Mouse (Mus musculus) cortical plate, adult 2 months (tissue): ENCODE data around the gene Golt1a.

ENCODE experiments used
- CTCF ChIP-seq: fragments of 200-500 bp; IDR thresholded peaks from 2 replicates; pipeline ENCODE4 v1.5.1; 2011; ENCODE audit warnings: mild to moderate bottlenecking, control low read depth, low read length; ENCODE audit not compliant: insufficient read depth; ENCODE audit errors: extremely low read depth
- POLR2A ChIP-seq: fragments of 200-500 bp; IDR thresholded peaks from 2 replicates; pipeline ENCODE4 v1.6.1; 2011; ENCODE audit warnings: mild to moderate bottlenecking, low read length, control low read depth; ENCODE audit not compliant: insufficient read depth; ENCODE audit errors: extremely low read depth

DNA sequence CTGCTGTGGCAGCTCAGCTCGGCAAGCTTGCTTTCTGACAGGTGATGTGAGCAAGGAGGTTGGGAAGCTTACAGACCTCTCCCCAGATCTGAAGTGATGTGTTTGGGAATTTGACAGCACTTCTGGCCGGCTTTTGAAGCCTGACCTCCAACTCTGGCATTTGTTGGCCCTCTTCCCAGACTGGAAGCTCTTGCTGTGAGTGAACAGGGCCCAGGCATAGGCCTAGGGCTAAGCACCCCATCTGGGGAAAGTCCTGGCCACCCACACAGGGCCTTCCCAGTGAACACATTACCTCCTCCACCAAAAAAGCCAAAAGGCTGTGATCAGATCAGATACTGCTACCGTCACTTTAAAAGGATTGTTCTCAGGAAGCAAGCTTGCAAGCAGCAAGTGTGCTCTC, 7.1 kb upstream of the Golt1a start:
- TF ChIP-seq POLR2A (no peak), CTCF (no peak)
